In genomic region chr6:19415456-19415855, GRCm38 (mm10) we compare ENCODE assay signal across 19 mouse cellular contexts.
"Had no signal": no experiment of that assay in that cellular context is flagged by ENCODE, and none has a peak within 500 bp of the region (broad histone marks: within the 10 kb centered on the region; RNA-seq: fewer than 3 reads in every experiment).

No protein-coding gene starts in this region.

- H3K36me3 ChIP-seq: midbrain, embryonic 10.5 days; midbrain, embryonic 12.5 days; neural tube, embryonic 13.5 days; neural tube, embryonic 15.5 days had no signal

- ATAC-seq: midbrain, embryonic 16.5 days had no signal

- DNase-seq: lung, adult 18-20 months; lung, embryonic 14.5 days; lung, postnatal 10 days; lung, postnatal 4 days; midbrain, embryonic 14.5 days; retina, postnatal 1 day; right cerebral cortex, adult 18-20 months; right cerebral cortex, postnatal 25 days; right cerebral cortex, postnatal 4 days; spleen, adult 18-20 months; thymus, adult 18-20 months; thymus, postnatal 14 days; thymus, postnatal 36 days had no signal

- H3K27ac ChIP-seq: midbrain, embryonic 10.5 days; midbrain, embryonic 12.5 days; neural tube, embryonic 13.5 days; neural tube, embryonic 15.5 days had no signal

- H3K27me3 ChIP-seq: midbrain, embryonic 12.5 days; neural tube, embryonic 13.5 days; neural tube, embryonic 15.5 days had no signal

- H3K4me2 ChIP-seq: lung, embryonic 14.5 days; midbrain, embryonic 12.5 days; neural tube, embryonic 13.5 days; neural tube, embryonic 15.5 days had no signal

- H3K9me3 ChIP-seq: midbrain, embryonic 10.5 days; midbrain, embryonic 12.5 days; neural tube, embryonic 13.5 days; neural tube, embryonic 15.5 days had no signal

- H3K4me1 ChIP-seq: midbrain, embryonic 10.5 days; midbrain, embryonic 12.5 days; neural tube, embryonic 13.5 days; neural tube, embryonic 15.5 days had no signal

- H3K4me3 ChIP-seq: midbrain, embryonic 10.5 days; midbrain, embryonic 12.5 days; myocyte; neural tube, embryonic 13.5 days; neural tube, embryonic 15.5 days had no signal

- H3K9ac ChIP-seq: lung, embryonic 14.5 days; midbrain, embryonic 12.5 days; neural tube, embryonic 13.5 days; neural tube, embryonic 15.5 days had no signal
